Mouse (Mus musculus) kidney, adult 2 months (tissue): ENCODE measurements around the gene Zyg11b. TPM values are rescaled to one million over a fixed set of nuclear protein-coding genes. Genes with fewer than 3 reads are reported as not detected.

Experiments
- DNase-seq: peaks from one replicate; pipeline ENCODE4 v3.0.0; 2021
- H3K27ac ChIP-seq: fragments of 200-500 bp; 2 replicates; pipeline ENCODE4 v1.5.1; 2012; ENCODE audit warnings: low read depth, low read length, control low read depth, inconsistent platforms; ENCODE audit not compliant: insufficient read depth
- H3K27me3 ChIP-seq: fragments of 200-500 bp; replicated peaks from 2 replicates; pipeline ENCODE4 v1.6.1; 2012; ENCODE audit warnings: mild to moderate bottlenecking, moderate library complexity, low read length, inconsistent platforms; ENCODE audit not compliant: control insufficient read depth, insufficient read depth
- H3K36me3 ChIP-seq: fragments of 200-500 bp; 2 replicates; pipeline ENCODE4 v1.6.1; 2012; ENCODE audit warnings: mild to moderate bottlenecking, moderate library complexity, low read length, inconsistent platforms; ENCODE audit not compliant: control insufficient read depth, insufficient read depth
- H3K4me1 ChIP-seq: fragments of 200-500 bp; 2 replicates; pipeline ENCODE4 v1.6.1; 2011; ENCODE audit warnings: low read length; ENCODE audit not compliant: control insufficient read depth, insufficient read depth
- H3K4me3 ChIP-seq: fragments of 200-500 bp; 2 replicates; pipeline ENCODE4 v1.5.1; 2011; ENCODE audit warnings: mild to moderate bottlenecking, low read depth, low read length, control low read depth; ENCODE audit not compliant: insufficient read depth
- CTCF ChIP-seq: fragments of 200-500 bp; conservative IDR thresholded peaks from 2 replicates; pipeline ENCODE4 v1.5.1; 2011; ENCODE audit warnings: low read depth, mild to moderate bottlenecking, control low read depth, low read length, moderate library complexity, mixed read lengths; ENCODE audit not compliant: insufficient read depth, insufficient read length
- POLR2A ChIP-seq: fragments of 200-500 bp; IDR thresholded peaks from one replicate; pipeline ENCODE4 v1.6.1; 2011; ENCODE audit warnings: low read depth, low read length, control low read depth
- WGBS: fragments of 180-500 bp; shearing (Covaris S2); methylation state at CpG from one replicate; pipeline ENCODE4 v1.1.7; 2018; 5-methylcytosine and 5-hydroxymethylcytosine counted together
- polyA plus RNA-seq: library from polyadenylated mRNA; depleted of rRNA; stranded (reverse); fragments of >200 nt; gene quantifications from 2 replicates; pipeline ENCODE4 v1.2.3, GENCODE M21; 2012

Zyg11b gene
- polyA plus RNA-seq, 1 experiment: 9.5 TPM

- TF ChIP-seq CTCF (no peak), POLR2A (no peak)
- DNase-seq: no peak
- Histone ChIP-seq H3K4me3 (no peak overlapping the region), H3K27me3 (no peaks in the 10 kb centered on the region), H3K36me3 (no peaks in the 10 kb centered on the region), H3K4me1 (no peaks in the 10 kb centered on the region), H3K27ac (no peak overlapping the region)
- 93% methylated on average over 5 of the region's 5 CpGs for WGBS
Measured at GRCm38 (mm10) chr4:108222507-108222906, 78.4 kb downstream of the Zyg11b start.

GRCm38 (mm10) chr4:108219019-108219418, 81.9 kb downstream of the Zyg11b start:
- no peak for DNase-seq
- no peaks in the 10 kb centered on the region for H3K27me3 ChIP-seq
- H3K4me3 ChIP-seq: no peak overlapping the region
- no peaks in the 10 kb centered on the region for H3K36me3 ChIP-seq
- 52% methylated on average over 9 of the region's 9 CpGs for WGBS
- no peaks in the 10 kb centered on the region for H3K4me1 ChIP-seq
- H3K27ac ChIP-seq: no peak overlapping the region
- TF ChIP-seq POLR2A (no peak), CTCF (no peak)

- Histone ChIP-seq H3K4me3 (peak within 1 kb of the TSS; percentile 49), H3K27ac (no peak within 1 kb of the TSS), H3K36me3 (no peaks in the 10 kb centered on the region), H3K27me3 (no peaks in the 10 kb centered on the region), H3K4me1 (no peaks in the 10 kb centered on the region)
- DNase-seq: peak; percentile 44
- TF ChIP-seq CTCF (no peak), POLR2A (no peak)
- 6% methylated on average over 98 of the region's 107 CpGs for WGBS
Measured at GRCm38 (mm10) chr4:108217332-108218179, 83.3 kb downstream of the Zyg11b start, which contains the start of gene Zyg11a. Zyg11a (minus strand) TSS chr4:108218048.

- H3K27me3 ChIP-seq: no peaks in the 10 kb centered on the region
- H3K27ac ChIP-seq: no peak overlapping the region
- no peak overlapping the region for H3K4me3 ChIP-seq
- no peaks in the 10 kb centered on the region for H3K36me3 ChIP-seq
- no peaks in the 10 kb centered on the region for H3K4me1 ChIP-seq
- TF ChIP-seq POLR2A: no peak
- no peak for TF ChIP-seq CTCF
- 81% methylated on average over 2 of the region's 2 CpGs for WGBS
- no peak for DNase-seq
Measured at GRCm38 (mm10) chr4:108213023-108213422, 87.9 kb downstream of the Zyg11b start.

GRCm38 (mm10) chr4:108204629-108205028, 96.3 kb downstream of the Zyg11b start:
- H3K36me3 ChIP-seq: no peaks in the 10 kb centered on the region
- H3K4me1 ChIP-seq: no peaks in the 10 kb centered on the region
- no peak for TF ChIP-seq POLR2A
- no peak overlapping the region for H3K4me3 ChIP-seq
- DNase-seq: no peak
- no peak overlapping the region for H3K27ac ChIP-seq
- WGBS: 91% methylated on average over 6 of the region's 6 CpGs
- H3K27me3 ChIP-seq: no peaks in the 10 kb centered on the region

GRCm38 (mm10) chr4:108199236-108199635, 101.7 kb downstream of the Zyg11b start:
- no peak for TF ChIP-seq POLR2A
- TF ChIP-seq CTCF: no peak
- DNase-seq: no peak
- Histone ChIP-seq H3K27me3 (no peaks in the 10 kb centered on the region), H3K27ac (no peak overlapping the region), H3K4me1 (no peaks in the 10 kb centered on the region), H3K36me3 (no peaks in the 10 kb centered on the region), H3K4me3 (no peak overlapping the region)
- 70% methylated on average over 2 of the region's 2 CpGs for WGBS

- H3K4me1 ChIP-seq: no peaks in the 10 kb centered on the region
- no peaks in the 10 kb centered on the region for H3K36me3 ChIP-seq
- H3K27ac ChIP-seq: no peak overlapping the region
- no peak for TF ChIP-seq POLR2A
- TF ChIP-seq CTCF: no peak
- H3K27me3 ChIP-seq: no peaks in the 10 kb centered on the region
- WGBS: 73% methylated on average over 6 of the region's 6 CpGs
- no peak overlapping the region for H3K4me3 ChIP-seq
- no peak for DNase-seq
Measured at GRCm38 (mm10) chr4:108196277-108196855, 104.5 kb downstream of the Zyg11b start.
